Mouse (Mus musculus) liver, embryonic 11.5 days (tissue): ENCODE measurements around the gene Cfap300. TPM values are rescaled to one million over a fixed set of nuclear protein-coding genes. Genes with fewer than 3 reads are reported as not detected.

ENCODE experiments used
- ATAC-seq: fragments of 200-750 bp; cut with Nextera tagmentation; replicated peaks from 2 replicates; pipeline ENCODE4 v1.8.0; 2017; ENCODE audit warnings: moderate number of reproducible peaks, mild to moderate bottlenecking, moderate TSS enrichment, moderate library complexity; ENCODE audit not compliant: low FRiP score
- DNase-seq: peaks from one replicate; pipeline ENCODE4 v3.0.0-alpha.2; 2017; ENCODE audit warnings: low spot score
- H3K27ac ChIP-seq: fragments of 300-500 bp; sonication (generic); 2 replicates; pipeline ENCODE4 v1.5.1; 2014; ENCODE audit warnings: mild to moderate bottlenecking, low read depth, low read length, control low read depth
- H3K27me3 ChIP-seq: fragments of 300-500 bp; sonication (generic); replicated peaks from 2 replicates; pipeline ENCODE4 v1.6.1; 2014; ENCODE audit warnings: low read length, mixed read lengths; ENCODE audit not compliant: control insufficient read depth, insufficient read depth
- H3K36me3 ChIP-seq: fragments of 300-500 bp; sonication (generic); 2 replicates; pipeline ENCODE4 v1.6.1; 2014; ENCODE audit warnings: mild to moderate bottlenecking, low read length, moderate library complexity, mixed read lengths; ENCODE audit not compliant: control insufficient read depth, insufficient read depth
- H3K4me1 ChIP-seq: fragments of 300-500 bp; sonication (generic); replicated peaks from 2 replicates; pipeline ENCODE4 v1.6.1; 2014; ENCODE audit warnings: low read length, mixed read lengths; ENCODE audit not compliant: control insufficient read depth, insufficient read depth
- H3K4me2 ChIP-seq: fragments of 300-500 bp; sonication (generic); 2 replicates; pipeline ENCODE4 v1.6.1; 2014; ENCODE audit warnings: mild to moderate bottlenecking, control low read depth, moderate library complexity
- H3K4me3 ChIP-seq: fragments of 300-500 bp; sonication (generic); 2 replicates; pipeline ENCODE4 v1.5.1; 2014; ENCODE audit warnings: low read depth, low read length, control low read depth
- H3K9ac ChIP-seq: fragments of 300-500 bp; sonication (generic); 2 replicates; pipeline ENCODE4 v1.6.1; 2014; ENCODE audit warnings: low read depth, low read length, control low read depth
- H3K9me3 ChIP-seq: fragments of 300-500 bp; sonication (generic); 2 replicates; pipeline ENCODE4 v1.6.1; 2016; ENCODE audit warnings: low read length, inconsistent platforms, mixed read lengths; ENCODE audit not compliant: control insufficient read depth
- WGBS: fragments of 180-500 bp; shearing (Covaris S2); extraction: QIAGEN DNeasy Blood & Tissue Kit; methylation state at CpG from one replicate; pipeline ENCODE4 v1.1.7; 2014; 5-methylcytosine and 5-hydroxymethylcytosine counted together
- polyA plus RNA-seq: library from polyadenylated mRNA; unstranded; fragments of >200 nt; fragmentation: Nextera tagmentation; extraction: Ambion mirVana; gene quantifications from 2 replicates; pipeline ENCODE4 v1.2.1, GENCODE M21; 2014

The Cfap300 gene
- polyA plus RNA-seq, 1 experiment from 2014 or later = 6.1 TPM

DNA sequence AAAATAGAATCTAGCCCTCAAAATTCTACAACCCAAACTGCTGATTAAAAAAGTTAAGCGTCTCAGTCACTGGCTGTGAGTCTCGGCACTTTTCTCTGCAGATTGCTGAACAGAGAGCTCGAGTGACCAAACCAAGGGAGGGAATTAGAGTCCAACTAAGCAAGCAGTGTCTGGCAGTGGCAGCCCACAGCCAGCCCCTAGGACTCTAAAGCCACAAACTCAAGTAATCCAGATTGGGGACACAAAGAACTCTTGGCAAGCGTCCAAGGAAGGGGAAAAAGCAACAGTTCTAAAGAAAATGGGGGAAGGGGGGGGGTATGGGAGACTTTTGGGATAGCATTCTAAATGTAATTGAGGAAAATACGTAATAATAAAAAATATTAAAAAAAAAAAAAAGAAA lies 48.3 kb downstream of the Cfap300 start:
- Histone ChIP-seq H3K27me3 (no peaks in the 10 kb centered on the region), H3K36me3 (0 out of 2 replicates have a peak, but pooled peaks cover 4% of the 10 kb centered on the region), H3K4me3 (no peak overlapping the region), H3K4me2 (no peak overlapping the region), H3K27ac (no peak overlapping the region), H3K9ac (no peak overlapping the region), H3K9me3 (no peaks in the 10 kb centered on the region), H3K4me1 (no peaks in the 10 kb centered on the region)
- DNase-seq (no peak), ATAC-seq (no peak)
- 73% methylated on average over 5 of the region's 5 CpGs for WGBS

GRCm38 (mm10) chr9:7992651-7993050 lies 50.0 kb downstream of the Cfap300 start:
- Histone ChIP-seq H3K9ac (no peak overlapping the region), H3K4me2 (no peak overlapping the region), H3K36me3 (0 out of 2 replicates have a peak, but pooled peaks cover 2% of the 10 kb centered on the region), H3K4me1 (no peaks in the 10 kb centered on the region), H3K9me3 (no peaks in the 10 kb centered on the region), H3K27ac (no peak overlapping the region), H3K27me3 (no peaks in the 10 kb centered on the region), H3K4me3 (no peak overlapping the region)
- DNase-seq (no peak), ATAC-seq (no peak)
- 73% methylated on average over 3 of the region's 3 CpGs for WGBS

GRCm38 (mm10) chr9:7990897-7991296 lies 51.7 kb downstream of the Cfap300 start:
- Histone ChIP-seq H3K4me3 (no peak overlapping the region), H3K36me3 (0 out of 2 replicates have a peak, but pooled peaks cover 4% of the 10 kb centered on the region), H3K9ac (no peak overlapping the region), H3K27me3 (no peaks in the 10 kb centered on the region), H3K27ac (no peak overlapping the region), H3K4me1 (no peaks in the 10 kb centered on the region), H3K9me3 (no peaks in the 10 kb centered on the region), H3K4me2 (no peak overlapping the region)
- DNase-seq (no peak), ATAC-seq (no peak)
- 80% methylated on average over 4 of the region's 4 CpGs for whole genome bisulfite sequencing

GRCm38 (mm10) chr9:7987119-7987518 lies 55.5 kb downstream of the Cfap300 start:
- Histone ChIP-seq H3K4me2 (no peak overlapping the region), H3K27me3 (no peaks in the 10 kb centered on the region), H3K4me1 (no peaks in the 10 kb centered on the region), H3K36me3 (0 out of 2 replicates have a peak, but pooled peaks cover 4% of the 10 kb centered on the region), H3K9ac (no peak overlapping the region), H3K9me3 (no peaks in the 10 kb centered on the region), H3K27ac (no peak overlapping the region), H3K4me3 (no peak overlapping the region)
- ATAC-seq (no peak), DNase-seq (no peak)
- 78% methylated on average over 5 of the region's 5 CpGs for WGBS

DNA sequence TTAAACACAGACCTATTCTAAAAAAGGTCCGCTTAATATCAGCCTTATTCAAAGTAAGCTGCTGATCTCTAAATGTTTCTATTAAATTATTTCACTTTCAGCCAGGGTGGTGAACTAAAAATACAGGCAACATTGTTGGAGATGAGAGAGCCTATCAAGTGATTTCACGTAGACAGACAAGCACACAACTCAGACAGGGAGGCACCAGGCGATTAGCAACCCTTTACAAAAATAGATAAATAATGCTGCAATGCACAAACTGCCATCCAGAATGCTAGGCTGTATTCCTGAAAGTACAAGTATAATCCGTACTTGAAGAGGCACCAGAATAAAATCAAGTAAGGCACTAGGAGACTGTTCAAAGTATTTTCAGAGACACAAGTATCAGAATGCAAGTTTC lies 58.3 kb downstream of the Cfap300 start:
- H3K9me3 ChIP-seq = no peaks in the 10 kb centered on the region
- no peak for ATAC-seq
- DNase-seq = no peak
- H3K27ac ChIP-seq = no peak overlapping the region
- no peak overlapping the region for H3K9ac ChIP-seq
- no peaks in the 10 kb centered on the region for H3K4me1 ChIP-seq
- H3K4me2 ChIP-seq = no peak overlapping the region
- no peaks in the 10 kb centered on the region for H3K27me3 ChIP-seq
- 74% methylated on average over 4 of the region's 4 CpGs for WGBS
- H3K4me3 ChIP-seq = no peak overlapping the region
- 0 out of 2 replicates have a peak, but pooled peaks cover 4% of the 10 kb centered on the region for H3K36me3 ChIP-seq

DNA sequence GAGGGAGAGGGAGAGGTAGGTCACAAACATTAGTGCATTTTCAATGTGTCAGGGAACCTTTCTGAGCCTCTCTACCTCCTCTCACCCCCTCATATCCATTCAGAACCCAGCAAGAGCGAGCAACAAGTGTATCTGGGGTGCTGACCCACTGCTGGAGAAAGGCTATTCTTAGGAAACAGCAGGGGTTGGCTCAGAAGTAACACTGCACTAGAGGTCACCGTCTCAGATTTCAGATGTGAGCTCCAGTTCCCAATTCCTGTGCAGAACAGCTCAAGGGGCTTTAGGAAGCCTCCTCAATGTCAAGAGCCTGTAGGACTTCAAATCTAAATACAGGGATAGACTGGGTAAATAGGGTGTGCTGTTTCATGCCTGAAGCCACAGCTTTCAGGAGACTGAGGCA lies 59.0 kb downstream of the Cfap300 start:
- Histone ChIP-seq H3K27ac (no peak overlapping the region), H3K9ac (no peak overlapping the region), H3K27me3 (no peaks in the 10 kb centered on the region), H3K9me3 (no peaks in the 10 kb centered on the region), H3K4me2 (no peak overlapping the region), H3K36me3 (0 out of 2 replicates have a peak, but pooled peaks cover 4% of the 10 kb centered on the region), H3K4me1 (no peaks in the 10 kb centered on the region), H3K4me3 (no peak overlapping the region)
- 43% methylated on average over 2 of the region's 2 CpGs for WGBS
- no peak for DNase-seq
- no peak for ATAC-seq

- ATAC-seq (no peak), DNase-seq (no peak)
Measured at GRCm38 (mm10) chr9:7980162-7980561, 62.5 kb downstream of the Cfap300 start.

GRCm38 (mm10) chr9:7979153-7979916 lies 63.3 kb downstream of the Cfap300 start:
- DNase-seq (no peak), ATAC-seq (no peak)
- Histone ChIP-seq H3K9me3 (no peaks in the 10 kb centered on the region), H3K27me3 (no peaks in the 10 kb centered on the region), H3K4me3 (no peak overlapping the region), H3K4me2 (no peak overlapping the region), H3K27ac (no peak overlapping the region), H3K4me1 (no peaks in the 10 kb centered on the region), H3K36me3 (0 out of 2 replicates have a peak, but pooled peaks cover 3% of the 10 kb centered on the region), H3K9ac (no peak overlapping the region)
- WGBS = 74% methylated on average over 11 of the region's 11 CpGs

More at GRCm38 (mm10) chr9:7980162-7980561, 62.5 kb downstream of the Cfap300 start:
- no peaks in the 10 kb centered on the region for H3K4me1 ChIP-seq
- no peak overlapping the region for H3K4me2 ChIP-seq
- no peaks in the 10 kb centered on the region for H3K9me3 ChIP-seq
- WGBS = 84% methylated on average over 2 of the region's 2 CpGs
- H3K36me3 ChIP-seq = 0 out of 2 replicates have a peak, but pooled peaks cover 3% of the 10 kb centered on the region
- H3K27ac ChIP-seq = no peak overlapping the region
- no peak overlapping the region for H3K4me3 ChIP-seq
- H3K9ac ChIP-seq = no peak overlapping the region
- H3K27me3 ChIP-seq = no peaks in the 10 kb centered on the region

DNA sequence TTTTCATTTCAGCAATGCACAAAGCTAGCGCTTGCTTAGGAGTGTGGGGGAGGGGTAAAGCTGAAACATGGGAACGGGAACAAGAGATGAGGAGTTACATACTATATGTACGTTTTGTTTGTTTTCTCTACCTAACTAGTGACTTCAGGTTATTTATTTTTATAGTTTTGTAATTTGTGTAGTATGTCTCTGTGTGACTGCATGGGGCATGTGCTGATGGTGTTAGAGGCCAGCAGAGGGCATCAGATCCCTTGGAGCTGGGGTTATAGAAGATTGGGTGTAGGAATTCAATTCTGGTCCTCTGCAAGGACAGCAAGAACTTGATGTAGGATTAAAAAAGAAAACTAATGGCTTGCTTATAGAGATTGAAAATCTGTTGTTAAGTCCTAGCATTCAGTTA lies 64.1 kb downstream of the Cfap300 start:
- Histone ChIP-seq H3K36me3 (0 out of 2 replicates have a peak, but pooled peaks cover 3% of the 10 kb centered on the region), H3K4me3 (no peak overlapping the region), H3K27me3 (no peaks in the 10 kb centered on the region), H3K9me3 (no peaks in the 10 kb centered on the region), H3K4me2 (no peak overlapping the region), H3K9ac (no peak overlapping the region), H3K27ac (no peak overlapping the region), H3K4me1 (no peaks in the 10 kb centered on the region)
- ATAC-seq = no peak
- WGBS = 83% methylated on average over 3 of the region's 3 CpGs
- DNase-seq = no peak
